Comparison of ENCODE assay signal across 8 mouse cellular contexts in the genomic region with DNA sequence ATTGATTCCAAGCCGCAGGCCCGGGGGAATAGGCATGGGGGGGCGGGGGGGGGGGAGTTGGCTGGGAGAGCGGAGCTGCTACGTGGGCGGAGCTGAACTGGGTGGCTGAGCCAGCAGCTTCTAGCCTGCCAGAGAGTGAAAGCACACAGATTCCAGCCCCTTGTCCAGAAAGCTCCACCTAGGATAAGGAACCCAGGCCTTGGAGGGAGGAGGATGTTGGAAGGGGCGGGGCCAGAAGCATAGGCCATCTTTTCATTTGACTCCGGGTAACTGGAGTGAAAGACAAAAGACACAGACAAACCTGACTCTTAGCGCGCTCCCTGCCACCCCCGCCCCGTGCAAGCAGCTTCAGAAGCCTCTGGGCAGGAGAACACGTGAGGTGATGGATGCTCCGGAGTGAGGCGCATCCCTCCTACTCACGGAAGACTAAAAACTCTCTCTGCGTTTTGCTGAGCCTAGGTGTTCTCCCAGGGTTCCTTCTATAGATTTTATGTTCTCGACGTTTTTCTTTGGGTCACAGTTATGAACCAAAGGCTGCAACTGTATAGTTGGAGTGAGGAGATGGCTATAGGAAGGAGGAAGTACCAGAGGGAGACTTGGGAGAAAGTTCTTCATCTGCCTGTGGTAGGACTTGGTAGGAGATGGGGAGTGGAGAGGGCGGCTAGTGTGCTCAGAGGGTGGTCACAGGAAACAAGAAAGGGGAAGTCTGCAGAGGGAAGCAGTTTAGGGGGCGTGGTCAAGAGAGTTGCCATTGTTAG.
A peak's percentile ranks its signal among the peaks of the same experiment; 100 is the strongest.
DNase-seq lines count a peak whose midpoint lies in the region; ATAC-seq and TF ChIP-seq lines count a peak whose summit lies in the region.

No protein-coding gene starts in this region.

- under 1% methylated on average over 20 of the region's 21 CpGs for WGBS in lung, embryonic 16.5 days

- no peaks in the 10 kb centered on the region for H3K9me3 ChIP-seq in ES-Bruce4 (replicated peaks; ENCODE audit: control insufficient read depth, insufficient read depth, low read length, poor library complexity, severe bottlenecking)
- no peaks in the 10 kb centered on the region for H3K9me3 ChIP-seq in lung, embryonic 16.5 days (ENCODE audit: control insufficient read depth, low read length)

- H3K27ac ChIP-seq in ES-Bruce4 (ENCODE audit: insufficient read depth, low read length): peak overlapping the region; percentile 69
- H3K27ac ChIP-seq in lung, embryonic 16.5 days (ENCODE audit: low read length): peak overlapping the region; percentile 81

- peaks cover 2% of the 10 kb centered on the region for H3K4me1 ChIP-seq in ES-Bruce4 (ENCODE audit: control insufficient read depth, insufficient read depth, low read length)
- H3K4me1 ChIP-seq in lung, embryonic 16.5 days (replicated peaks; ENCODE audit: control insufficient read depth, insufficient read depth, low read length): peaks cover 12% of the 10 kb centered on the region

- peak; percentile 1 for DNase-seq in c-Kit-positive CD71-positive TER-119-positive erythroid progenitor cells, embryonic 14.5 days (ENCODE audit: low spot score)
- peak; percentile 80 for DNase-seq in forelimb bud, embryonic 11.5 days (ENCODE audit: low read depth, low spot score)
- peak; percentile 67 for DNase-seq in layer of hippocampus, adult 9-11 months
- peak; percentile 76 for DNase-seq in ovary, adult 18-20 months (ENCODE audit: low spot score)
- peak; percentile 70 for DNase-seq in thymus, postnatal 14 days

- H3K4me3 ChIP-seq in ES-Bruce4 (ENCODE audit: low read depth, low read length): peak overlapping the region; percentile 62
- H3K4me3 ChIP-seq in lung, embryonic 16.5 days (ENCODE audit: low read length): peak overlapping the region; percentile 51

- TF ChIP-seq CTCF in ES-Bruce4 (IDR thresholded peaks at IDR 0.05; ENCODE audit: low read depth, low read length): no peak

- no peak for TF ChIP-seq EP300 in ES-Bruce4 (IDR thresholded peaks at IDR 0.05; ENCODE audit: insufficient read depth, low read depth, low read length)

- H3K27me3 ChIP-seq in ES-Bruce4 (ENCODE audit: control insufficient read depth, insufficient read depth, low read length, poor library complexity, severe bottlenecking): no peaks in the 10 kb centered on the region
- no peaks in the 10 kb centered on the region for H3K27me3 ChIP-seq in lung, embryonic 16.5 days (ENCODE audit: control insufficient read depth, insufficient read depth, low read depth, low read length)

- H3K4me2 ChIP-seq in lung, embryonic 16.5 days (ENCODE audit: low read depth, low read length): peak overlapping the region; percentile 83

- H3K9ac ChIP-seq in ES-Bruce4 (ENCODE audit: low read depth, poor library complexity, severe bottlenecking): no peak overlapping the region; the same call in 1 of the 2 replicates
- H3K9ac ChIP-seq in lung, embryonic 16.5 days (ENCODE audit: low read length): peak overlapping the region; percentile 61; the same call in 1 of the 2 replicates

- TF ChIP-seq POLR2A in ES-Bruce4 (IDR thresholded peaks at IDR 0.05; ENCODE audit: insufficient read depth, low read length): no peak

- H3K36me3 ChIP-seq in ES-Bruce4 (ENCODE audit: control insufficient read depth, insufficient read depth, low read length, poor library complexity, severe bottlenecking): no peaks in the 10 kb centered on the region
- H3K36me3 ChIP-seq in lung, embryonic 16.5 days (ENCODE audit: control insufficient read depth, insufficient read depth, low read length): no peaks in the 10 kb centered on the region

- ATAC-seq in hematopoietic stem cell, adult 5-6 weeks (replicated peaks in 1 of 2; ENCODE audit: insufficient read depth in 1 of 2, low FRiP score in 2 of 2, low TSS enrichment in 1 of 2, low read depth in 1 of 2, poor library complexity in 2 of 2, severe bottlenecking in 2 of 2): peak; percentile 95 to 98
- ATAC-seq in lung, embryonic 16.5 days (ENCODE audit: low read depth): peak; percentile 98

Comparison
In these comparisons a context has a peak if more than half of its experiments do, and no peak if none do; other contexts are left out.
1. Peak in every context shown above with its lines: DNase-seq, ATAC-seq, H3K4me3 ChIP-seq and H3K27ac ChIP-seq.
2. DNase-seq: peak in every context shown above with its lines; median percentile 80 in forelimb bud, embryonic 11.5 days; 76 in ovary, adult 18-20 months; 70 in thymus, postnatal 14 days; 67 in layer of hippocampus, adult 9-11 months; 1 in c-Kit-positive CD71-positive TER-119-positive erythroid progenitor cells, embryonic 14.5 days.